Mouse (Mus musculus) gonadal fat pad, adult 2 months (tissue): ENCODE measurements around the gene Gm5773. TPM values are rescaled to one million over a fixed set of nuclear protein-coding genes. Genes with fewer than 3 reads are reported as not detected.
"Not testable (repeated sequence)": the region's sequence is repeated elsewhere in the genome, so short reads cannot be mapped to it uniquely, and the experiment has no call there.

Experiments
- DNase-seq: peaks from one replicate; pipeline ENCODE4 v3.0.0-alpha.2; 2012; ENCODE audit warnings: low read depth
- polyA plus RNA-seq: library from polyadenylated mRNA; depleted of rRNA; stranded (reverse); fragments of >200 nt; gene quantifications from 2 replicates; pipeline ENCODE4 v1.2.3, GENCODE M21; 2012; rRNA removed

Gm5773 gene
- polyA plus RNA-seq, result not detected in 2 replicates

GRCm38 (mm10) chr3:93772700-93773099 is at the start of gene Gm5773:
Gene Gm5773 (plus strand): TSS chr3:93773000.
- not testable (repeated sequence) for DNase-seq

- not testable (repeated sequence) for DNase-seq
Observed at GRCm38 (mm10) chr3:93745475-93745874, 27.3 kb upstream of the Gm5773 start.

GRCm38 (mm10) chr3:93754022-93754421 is 18.8 kb upstream of the Gm5773 start:
- DNase-seq, result not testable (repeated sequence)

GRCm38 (mm10) chr3:93796098-93796497 is 23.3 kb downstream of the Gm5773 start, which contains the start of gene Tdpoz4:
Gene Tdpoz4 (plus strand): TSS chr3:93796398.
- DNase-seq, result not testable (repeated sequence)

- not testable (repeated sequence) for DNase-seq
Observed at GRCm38 (mm10) chr3:93813341-93813740, 40.5 kb downstream of the Gm5773 start.

Other genes with a start within 250 kb of the Gm5773 start
- gene S100a10, start 217.9 kb upstream of the Gm5773 start, polyA plus RNA-seq, result 99.9 and 141 TPM in 2 replicates
- gene Tdpoz2, start 120.3 kb upstream of the Gm5773 start, polyA plus RNA-seq, result not detected in 2 replicates
- gene Tdpoz1, start 96.7 kb upstream of the Gm5773 start, polyA plus RNA-seq, result not detected in 2 replicates
- gene Gm37596, start 79.9 kb upstream of the Gm5773 start, polyA plus RNA-seq, result not detected in 2 replicates
- gene Tdpoz4, start 23.4 kb downstream of the Gm5773 start, polyA plus RNA-seq, result not detected in 2 replicates
- gene Tdpoz3, start 53.0 kb downstream of the Gm5773 start, polyA plus RNA-seq, result not detected in 2 replicates
- not detected in 2 replicates for gene Gm9117, start 170.5 kb downstream of the Gm5773 start, polyA plus RNA-seq
- not detected in 2 replicates for gene Tdpoz5, start 188.3 kb downstream of the Gm5773 start, polyA plus RNA-seq